Mouse (Mus musculus) spleen, adult 2 months (tissue): ENCODE measurements around the gene Smc6.

Experiments
- CTCF ChIP-seq: fragments of 200-500 bp; IDR thresholded peaks from 2 replicates; pipeline ENCODE4 v1.5.1; 2011; ENCODE audit warnings: mild to moderate bottlenecking, inconsistent platforms; ENCODE audit not compliant: insufficient read depth, insufficient read length, insufficient replicate concordance; ENCODE audit errors: extremely low read depth
- POLR2A ChIP-seq: fragments of 200-500 bp; IDR thresholded peaks from 2 replicates; pipeline ENCODE4 v1.6.1; 2011; ENCODE audit warnings: low read depth, low read length, inconsistent platforms

GRCm38 (mm10) chr12:11306753-11307645 lies 41.3 kb downstream of the Smc6 start:
- no peak for TF ChIP-seq CTCF
- TF ChIP-seq POLR2A: no peak
